Mouse (Mus musculus) erythroid progenitor cell, adult 5-6 weeks (primary cell): ENCODE data around the gene Zfp148. TPM values are rescaled to one million over a fixed set of nuclear protein-coding genes. Genes with fewer than 3 reads are reported as not detected.
"Not testable (repeated sequence)": the region's sequence is repeated elsewhere in the genome, so short reads cannot be mapped to it uniquely, and the experiment has no call there.

ENCODE experiments used
- ATAC-seq: replicated peaks from 2 replicates; pipeline ENCODE4 v1.8.0; 2016; ENCODE audit warnings: moderate number of reproducible peaks, mild to moderate bottlenecking, moderate TSS enrichment, inconsistent platforms; ENCODE audit not compliant: poor library complexity, low FRiP score, severe bottlenecking
- total RNA-seq, 2 experiments: library from RNA; stranded (forward) in 1 of 2; stranded (reverse) in 1 of 2; fragments of 150-400 nt in 1 of 2; fragments of 186-747, 209-891 nt in 1 of 2; gene quantifications; 2 replicates each; pipeline versions ENCODE4 v1.2.3 to v1.2.4; 2015 to 2017; ENCODE audit warnings: low replicate concordance in 2 of 2

Gene Zfp148
- total RNA-seq, 2 experiments from 2014 or later, result 8.6 to 34.0 TPM

- no peak for ATAC-seq
Measured at GRCm38 (mm10) chr16:33453826-33454225, 73.2 kb downstream of the Zfp148 start.

- no peak for ATAC-seq
Measured at GRCm38 (mm10) chr16:33454306-33454705, 73.7 kb downstream of the Zfp148 start.

- ATAC-seq, result no peak
Measured at GRCm38 (mm10) chr16:33455263-33455910, 74.8 kb downstream of the Zfp148 start.

DNA sequence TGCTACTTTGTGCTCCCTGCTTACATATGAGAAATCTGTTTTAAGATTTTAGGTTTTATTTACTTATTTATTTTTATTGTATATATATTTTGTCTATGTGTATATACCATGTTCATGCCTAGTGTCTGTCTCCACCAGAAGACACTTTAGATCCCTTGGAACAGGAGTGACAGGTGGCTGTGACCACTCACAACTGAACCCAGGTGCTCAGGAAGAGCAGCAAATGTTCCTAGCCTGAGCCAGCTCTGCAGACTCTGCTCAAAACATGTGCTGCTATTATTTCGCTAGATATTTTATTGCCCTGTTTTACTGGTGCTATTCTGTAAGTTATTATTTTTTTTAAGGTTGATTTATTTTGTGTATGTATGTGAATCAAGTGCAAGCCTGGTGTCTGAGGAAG, 78.5 kb downstream of the Zfp148 start:
- no peak for ATAC-seq

DNA sequence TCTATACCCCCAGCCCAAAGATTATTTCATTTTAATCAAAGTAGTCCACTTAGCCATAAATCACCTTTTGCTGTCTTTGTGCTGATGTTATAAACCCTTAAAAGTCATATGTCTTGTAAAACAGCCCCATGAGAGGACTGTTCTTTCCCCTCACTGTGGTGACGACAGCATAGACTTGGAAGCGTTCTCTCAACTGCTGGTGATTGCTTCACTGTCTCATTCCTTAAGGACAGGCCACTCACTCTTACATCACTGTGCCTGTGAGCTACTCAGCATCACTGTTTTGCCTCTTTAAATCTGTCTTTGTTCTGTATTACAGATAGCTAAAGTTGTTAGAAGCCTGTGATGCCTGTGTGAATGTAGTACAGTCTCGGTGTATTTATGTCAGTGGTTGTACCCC, 80.8 kb downstream of the Zfp148 start:
- ATAC-seq, result no peak

GRCm38 (mm10) chr16:33464509-33465241, 84.0 kb downstream of the Zfp148 start:
- no peak for ATAC-seq

GRCm38 (mm10) chr16:33465242-33465614, 84.6 kb downstream of the Zfp148 start:
- no peak for ATAC-seq

GRCm38 (mm10) chr16:33467451-33467850, 86.8 kb downstream of the Zfp148 start:
- no peak for ATAC-seq

DNA sequence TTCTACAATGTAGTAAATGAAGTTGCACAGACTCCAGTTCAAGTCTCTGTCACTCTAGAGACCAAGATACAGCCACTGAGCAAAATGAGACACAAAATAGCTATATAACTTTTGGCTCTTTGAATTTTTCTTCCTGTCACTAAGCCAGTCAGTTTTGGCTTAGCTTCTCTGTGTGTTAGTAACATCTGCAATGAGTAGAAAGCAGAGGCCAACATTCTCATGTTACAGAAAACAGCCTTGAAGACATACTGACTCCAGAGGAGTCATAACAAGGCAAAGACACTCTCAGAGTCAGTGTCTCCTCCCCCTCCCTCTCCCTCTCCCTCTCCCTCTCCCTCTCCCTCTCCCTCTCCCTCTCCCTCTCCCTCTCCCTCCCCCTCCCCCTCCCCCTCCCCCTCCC, 89.3 kb downstream of the Zfp148 start:
- ATAC-seq, result no peak

DNA sequence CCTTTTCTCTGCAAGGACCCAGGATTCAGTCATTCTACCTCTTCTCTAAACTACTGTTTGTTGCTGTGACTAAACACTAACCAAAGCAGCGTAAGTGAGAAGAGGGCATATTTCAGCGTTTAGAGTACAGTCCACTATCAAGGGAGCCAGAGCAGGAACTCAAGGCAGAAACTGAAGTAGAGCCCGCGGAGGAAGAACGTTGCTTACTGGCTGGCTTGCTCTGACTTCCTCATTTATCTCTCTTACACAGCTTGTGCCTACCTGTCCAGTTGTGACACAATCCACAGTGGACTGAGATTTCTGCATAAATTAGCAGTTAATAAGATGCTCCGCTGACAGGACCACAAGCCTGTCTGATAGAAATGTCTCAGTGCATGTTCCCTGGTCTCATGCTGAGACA, 93.7 kb downstream of the Zfp148 start:
- ATAC-seq, result no peak

GRCm38 (mm10) chr16:33479926-33480325, 99.3 kb downstream of the Zfp148 start:
- ATAC-seq, result no peak

GRCm38 (mm10) chr16:33481148-33481547, 100.5 kb downstream of the Zfp148 start:
- ATAC-seq, result peak; percentile 70; the same call in 1 of the 2 replicates

DNA sequence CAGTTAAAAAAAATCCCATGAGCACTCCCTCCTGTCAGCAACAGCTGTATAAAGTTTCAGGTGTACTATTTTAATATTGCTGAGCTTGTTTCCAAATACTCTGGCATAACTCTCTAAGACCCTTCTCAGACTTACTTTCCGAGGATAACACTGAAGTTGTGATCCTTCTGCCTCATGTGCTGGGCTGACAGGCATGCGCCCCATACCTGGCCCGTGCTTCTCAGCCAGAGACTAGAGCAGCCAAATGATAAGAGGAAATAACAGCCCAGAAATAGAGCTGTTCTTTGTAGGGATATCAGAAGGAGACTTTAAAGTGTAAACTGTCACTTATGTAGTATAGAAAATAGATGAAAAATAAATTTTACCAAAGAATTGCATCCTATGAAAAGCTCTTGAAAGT, 101.7 kb downstream of the Zfp148 start:
- ATAC-seq, result no peak

- ATAC-seq, result no peak
Measured at GRCm38 (mm10) chr16:33487709-33488108, 107.1 kb downstream of the Zfp148 start.

- ATAC-seq, result no peak
Measured at GRCm38 (mm10) chr16:33494374-33494773, 113.7 kb downstream of the Zfp148 start.

- ATAC-seq, result no peak
Measured at GRCm38 (mm10) chr16:33508082-33508481, 127.4 kb downstream of the Zfp148 start.

GRCm38 (mm10) chr16:33509231-33509630, 128.6 kb downstream of the Zfp148 start:
- ATAC-seq, result not testable (repeated sequence)

DNA sequence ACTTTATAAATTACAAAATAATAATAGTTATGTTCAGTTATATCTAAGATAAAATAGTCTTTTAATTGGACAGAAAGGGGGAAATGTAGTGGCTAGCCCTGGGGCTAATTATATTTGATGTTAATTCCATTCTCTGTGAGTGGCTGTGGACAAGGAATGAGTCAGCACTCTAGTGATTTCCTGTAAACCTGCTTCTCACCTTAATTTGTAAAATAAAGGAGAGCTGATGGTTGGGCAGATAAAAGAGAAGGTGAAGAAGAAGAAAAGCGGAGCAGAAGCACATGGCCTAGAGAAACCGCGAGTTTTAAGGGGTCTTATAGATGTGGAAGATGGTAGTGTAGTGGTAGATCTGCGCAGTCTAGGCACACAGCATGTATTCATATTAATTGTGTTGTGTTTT, 130.2 kb downstream of the Zfp148 start:
- not testable (repeated sequence) for ATAC-seq

DNA sequence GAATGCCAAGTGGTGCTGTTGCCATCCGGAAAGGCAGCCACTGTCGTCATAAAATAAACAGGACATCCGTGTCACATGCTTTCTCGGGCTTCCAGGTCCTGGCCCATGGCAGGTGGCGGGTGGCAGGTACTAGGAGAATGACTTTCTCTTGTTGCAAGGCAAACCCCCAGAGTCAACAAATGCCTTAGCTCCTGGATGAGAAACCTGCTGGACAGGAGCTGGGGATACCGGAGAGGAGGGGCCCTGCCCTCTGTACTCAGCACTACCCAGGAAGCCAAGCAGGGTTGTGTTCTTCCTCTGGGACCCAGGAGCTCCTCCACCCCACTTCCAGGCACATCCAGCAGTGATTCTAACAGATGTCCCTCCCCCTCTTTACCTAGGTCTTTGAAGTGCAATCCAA, 131.9 kb downstream of the Zfp148 start:
- no peak for ATAC-seq

DNA sequence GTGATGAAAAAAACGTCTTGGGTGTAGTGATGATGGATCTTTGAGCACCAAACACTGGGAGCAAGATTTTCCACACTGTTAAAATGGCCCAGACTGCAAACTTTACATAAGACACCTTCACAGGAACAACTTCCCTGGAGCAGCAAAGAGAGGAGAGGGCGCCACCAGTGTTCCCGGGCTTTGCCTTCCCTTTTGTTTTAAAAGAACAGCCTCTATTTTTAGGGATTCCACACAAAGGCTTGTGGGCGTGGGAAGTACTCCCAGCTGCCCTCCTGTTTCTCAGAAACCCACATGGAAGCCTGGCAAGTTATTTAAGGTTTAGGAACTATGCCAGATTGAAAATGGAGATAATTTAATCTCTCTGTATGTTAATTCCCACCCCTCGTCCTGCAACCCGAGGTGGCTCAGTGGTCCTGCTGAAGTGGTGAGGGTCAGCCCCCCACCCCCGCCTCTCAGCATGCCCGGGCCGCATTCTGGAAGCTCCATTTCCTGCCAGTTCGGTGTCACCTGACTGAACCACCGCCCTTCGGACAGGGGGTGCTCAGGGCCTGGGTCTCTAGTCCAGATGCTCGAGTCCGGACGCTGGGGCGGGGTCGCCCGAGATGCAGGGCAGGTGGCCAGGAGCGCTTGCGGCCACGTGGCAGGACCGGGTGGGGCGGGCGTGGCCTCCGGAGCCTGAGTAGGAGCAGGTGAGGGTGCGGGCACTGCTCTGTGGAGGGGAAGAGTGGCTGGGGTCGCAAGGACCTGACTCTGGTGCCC, 136.3 kb downstream of the Zfp148 start, which contains the start of gene Slc12a8:
Gene Slc12a8 (plus strand): TSS at position 522 of the 759 bp plus-strand sequence.
- ATAC-seq, result no peak

- no peak for ATAC-seq
Measured at GRCm38 (mm10) chr16:33517627-33518026, 137.0 kb downstream of the Zfp148 start.
